Mouse (Mus musculus) thymus, postnatal 36 days (tissue): ENCODE measurements around the gene Defb25.

ENCODE experiments used
- DNase-seq, 2 experiments: peaks; one replicate each; pipeline ENCODE4 v3.0.0; 2022; ENCODE audit warnings: mixed read lengths in 2 of 2

Defb25 gene

DNA sequence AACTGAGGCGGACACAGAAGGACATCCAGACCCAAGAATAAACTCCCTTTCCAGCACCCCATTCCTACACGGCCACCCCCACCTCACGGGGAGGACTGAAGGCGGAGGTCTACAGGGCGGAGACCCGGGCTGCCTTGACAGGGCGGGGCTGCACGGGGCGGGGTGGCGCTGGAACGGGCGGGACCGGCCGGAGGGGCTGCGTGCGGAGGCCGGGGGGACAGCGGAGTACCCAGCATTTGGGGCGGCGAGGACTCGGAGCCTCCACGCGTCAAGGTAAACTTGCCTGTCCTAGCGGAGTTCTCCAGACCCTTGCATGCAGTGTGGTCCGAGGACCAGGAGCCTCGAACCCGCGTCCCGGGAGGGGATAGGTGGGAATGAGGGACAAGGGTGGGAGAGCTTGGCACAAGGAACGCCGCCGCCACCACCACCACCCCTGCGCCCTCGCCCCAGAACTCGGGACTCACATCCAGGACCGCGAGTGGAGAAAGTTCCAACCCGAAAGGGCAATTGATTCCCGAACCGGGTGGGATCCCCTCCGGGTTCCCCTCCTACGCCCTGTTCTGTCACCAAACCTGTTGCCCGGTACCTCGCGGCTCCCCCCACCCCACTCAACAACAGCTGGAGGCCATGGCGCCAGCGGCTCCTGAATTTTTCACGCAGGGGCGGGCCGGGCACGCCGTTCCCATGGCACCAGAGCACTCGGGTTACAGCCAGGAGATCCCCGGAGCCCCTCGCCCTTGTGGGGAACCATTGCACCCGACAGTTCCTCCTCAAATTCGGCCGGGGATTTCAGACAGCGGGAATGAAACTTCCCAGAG is 4.1 kb upstream of the Defb25 start, which contains the start of gene Rem1:
TSS of gene Rem1 (plus strand) at position 178 of the 818 bp plus-strand sequence.
- DNase-seq = no peak

DNA sequence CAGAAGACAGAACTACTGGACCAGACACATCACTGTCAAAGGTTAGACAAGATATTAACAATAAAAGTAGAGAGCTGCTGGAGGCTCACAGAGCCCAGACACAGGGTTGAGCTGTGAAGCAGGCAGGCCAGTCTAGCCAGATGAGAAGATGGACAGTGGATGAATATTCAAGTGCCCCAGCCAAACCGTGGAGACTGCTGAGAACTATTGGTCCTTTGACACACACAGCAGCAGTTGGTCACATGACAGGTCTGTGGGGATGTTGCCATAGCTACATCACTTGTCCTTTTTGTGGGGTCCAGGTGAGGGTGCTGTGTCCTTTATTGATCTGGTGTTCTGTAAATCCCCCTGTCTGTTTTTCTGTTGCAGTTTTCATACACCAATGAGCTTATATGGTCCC is 2.4 kb upstream of the Defb25 start:
- DNase-seq = no peak

DNA sequence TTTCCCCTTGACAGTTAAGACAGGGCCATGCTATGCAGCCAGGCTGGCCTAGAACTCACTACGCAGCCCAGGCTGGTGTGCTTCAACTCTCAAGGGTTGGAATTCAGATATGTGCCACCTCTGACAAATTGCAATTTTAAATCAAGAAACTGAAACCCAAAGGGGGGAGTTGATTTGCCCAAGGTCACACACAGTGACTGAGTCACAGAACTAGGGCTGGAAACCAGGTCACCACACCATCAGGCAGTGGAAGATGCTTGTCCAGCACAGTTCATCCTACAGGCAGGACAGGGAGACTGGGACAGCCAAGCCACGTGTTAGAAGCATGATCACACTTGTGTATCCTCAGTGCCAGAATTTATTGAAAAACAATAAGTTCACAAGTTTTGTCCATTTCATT is 1.7 kb upstream of the Defb25 start:
- no peak for DNase-seq

DNA sequence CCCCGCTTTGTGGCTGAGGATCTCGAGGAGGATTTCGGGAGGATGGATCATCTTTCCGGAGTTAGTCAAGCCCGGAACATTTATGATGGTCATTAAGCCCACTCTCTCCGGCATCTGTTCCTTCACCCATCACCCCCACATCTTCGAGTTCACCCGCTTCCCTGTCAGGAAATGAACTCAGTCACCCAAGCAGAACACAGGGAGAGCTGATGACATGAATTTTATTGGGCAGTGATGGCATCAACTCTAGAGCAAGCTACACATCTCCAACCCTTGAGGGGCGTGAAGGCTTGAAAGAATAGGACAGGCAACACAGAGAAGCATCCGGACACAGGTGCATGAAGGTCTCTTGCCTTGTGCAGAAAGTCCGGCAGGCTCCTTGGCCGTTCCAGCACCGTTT is 702 bp downstream of the Defb25 start:
- DNase-seq = no peak

DNA sequence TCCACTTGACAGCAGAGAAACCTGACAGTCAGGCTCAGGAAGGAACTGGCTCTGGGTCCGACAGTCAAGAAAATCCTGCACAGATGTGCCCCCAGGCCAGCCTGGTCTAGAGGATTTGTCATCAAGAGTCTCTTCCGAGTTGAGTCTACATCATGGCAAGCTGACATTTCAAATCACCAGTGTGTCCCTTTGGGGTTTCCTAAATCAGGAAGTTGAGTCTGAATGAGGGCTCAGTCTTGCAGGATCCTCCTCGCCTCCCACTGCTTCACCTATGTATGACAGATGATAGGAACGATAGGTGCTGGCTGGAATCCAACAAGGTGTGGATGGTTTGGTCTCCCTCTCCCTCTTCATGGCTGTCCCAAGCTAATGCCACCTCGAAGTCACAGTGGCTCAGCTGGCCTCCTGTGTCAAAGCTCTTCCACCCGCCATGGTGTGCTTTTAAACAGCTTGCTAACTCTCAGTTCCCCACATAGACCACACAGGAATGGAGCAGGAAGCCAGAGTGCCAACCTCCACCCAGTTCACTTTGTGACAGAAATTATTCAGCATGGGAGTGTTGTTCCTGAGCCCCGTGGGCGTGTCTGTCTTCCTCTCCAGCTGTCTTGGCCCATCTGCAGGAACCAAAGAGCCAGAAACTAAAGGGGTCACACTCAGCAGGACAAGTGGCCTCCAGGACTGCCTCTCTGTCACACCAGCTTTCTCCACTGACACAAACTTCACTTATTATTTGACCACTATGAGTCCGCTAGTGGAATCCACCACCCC is 2.3 kb downstream of the Defb25 start:
- no peak for DNase-seq

DNA sequence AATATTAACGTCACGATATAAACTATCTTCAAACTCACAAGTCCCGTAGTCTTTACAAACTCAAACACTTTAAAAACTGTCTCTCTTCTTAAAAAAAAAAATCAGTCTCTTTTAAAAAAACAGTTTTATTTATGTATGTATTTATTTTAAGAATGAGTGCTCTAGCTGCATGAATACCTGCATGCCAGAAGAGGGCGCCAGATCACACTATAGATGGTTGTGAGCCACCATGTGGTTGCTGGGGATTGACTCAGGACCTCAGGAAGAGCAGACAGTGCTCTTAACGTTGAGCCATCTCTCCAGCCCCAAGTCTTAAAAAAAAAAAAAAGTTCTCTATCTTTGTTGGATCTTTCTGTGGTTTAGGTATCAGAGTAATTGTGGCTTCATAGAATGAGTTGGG is 5.5 kb downstream of the Defb25 start:
- no peak for DNase-seq

DNA sequence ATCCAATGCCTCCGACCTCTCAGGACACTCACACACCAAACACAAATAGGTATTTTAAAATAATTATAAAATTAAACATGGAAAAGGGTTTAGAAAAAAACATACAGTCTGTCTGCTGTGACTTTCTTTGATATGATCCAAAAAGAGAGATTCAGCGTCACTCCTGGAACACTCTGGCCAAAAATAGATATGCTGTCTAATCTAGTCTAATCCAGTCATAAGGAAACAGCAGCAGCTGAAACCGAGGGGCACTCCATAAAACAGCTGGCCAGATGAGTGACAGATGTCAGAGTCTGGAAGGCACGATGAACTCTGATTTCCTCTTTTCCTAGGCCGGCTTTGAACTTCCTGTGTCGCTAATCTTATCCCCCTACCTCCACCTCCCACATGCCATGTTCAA is 6.4 kb downstream of the Defb25 start:
- no peak for DNase-seq

DNA sequence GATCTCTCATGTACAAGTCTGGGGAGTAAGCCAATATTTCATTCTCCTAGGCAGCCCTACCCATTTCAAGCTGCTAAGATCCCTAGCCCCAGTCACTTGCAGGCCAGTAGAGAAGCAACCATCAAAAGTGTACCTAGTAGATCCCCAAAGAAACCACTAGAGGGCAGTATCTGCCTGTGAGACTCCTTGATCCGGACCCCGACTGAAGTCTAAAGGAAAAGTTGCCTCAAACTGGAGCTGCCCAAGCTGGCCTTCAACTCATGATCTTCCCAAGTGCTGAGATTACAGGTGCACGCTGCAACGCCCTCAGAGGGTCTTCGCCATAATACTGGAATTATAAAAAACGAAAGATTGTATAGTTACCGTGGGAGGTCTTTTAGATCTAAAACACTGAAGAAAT is 7.3 kb downstream of the Defb25 start:
- DNase-seq = peak in 1 of 2 experiments; percentile 17

DNA sequence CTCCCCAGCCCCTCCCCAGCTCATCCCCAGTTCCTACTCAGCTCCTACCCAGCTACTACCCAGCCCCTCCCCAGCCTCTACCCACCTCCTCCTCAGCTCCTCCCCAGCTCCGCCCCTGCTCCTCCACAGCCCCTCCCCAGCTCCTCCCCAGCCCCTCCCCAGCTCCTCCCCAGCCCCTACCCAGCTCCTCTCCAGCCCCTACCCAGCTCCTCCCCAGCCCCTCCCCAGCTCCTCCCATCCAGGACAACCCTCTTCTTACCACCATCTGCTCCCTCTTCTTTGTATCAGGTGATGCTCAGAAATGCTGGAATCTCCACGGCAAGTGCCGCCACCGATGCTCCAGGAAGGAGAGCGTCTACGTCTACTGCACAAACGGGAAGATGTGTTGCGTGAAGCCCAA is 10.7 kb downstream of the Defb25 start:
- DNase-seq = no peak

DNA sequence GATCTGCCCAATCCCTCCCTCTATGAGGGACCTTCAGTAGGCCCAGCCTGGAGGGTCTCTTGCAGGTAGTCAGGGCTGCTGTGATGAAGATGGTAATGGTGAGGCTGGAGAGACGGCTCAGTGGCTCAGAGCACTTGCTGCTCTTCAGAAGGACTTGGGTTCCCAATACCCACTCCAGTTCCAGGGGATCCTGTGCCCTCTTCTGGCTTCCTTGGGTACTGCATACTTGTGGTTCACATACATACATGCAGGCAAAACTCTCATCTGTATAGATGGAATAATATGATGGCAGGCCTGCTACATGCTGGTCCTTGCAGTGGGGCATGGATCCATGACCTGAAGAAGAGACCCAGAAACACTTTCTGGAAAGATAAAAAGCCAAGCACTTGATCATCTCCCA is 14.1 kb downstream of the Defb25 start:
- no peak for DNase-seq

DNA sequence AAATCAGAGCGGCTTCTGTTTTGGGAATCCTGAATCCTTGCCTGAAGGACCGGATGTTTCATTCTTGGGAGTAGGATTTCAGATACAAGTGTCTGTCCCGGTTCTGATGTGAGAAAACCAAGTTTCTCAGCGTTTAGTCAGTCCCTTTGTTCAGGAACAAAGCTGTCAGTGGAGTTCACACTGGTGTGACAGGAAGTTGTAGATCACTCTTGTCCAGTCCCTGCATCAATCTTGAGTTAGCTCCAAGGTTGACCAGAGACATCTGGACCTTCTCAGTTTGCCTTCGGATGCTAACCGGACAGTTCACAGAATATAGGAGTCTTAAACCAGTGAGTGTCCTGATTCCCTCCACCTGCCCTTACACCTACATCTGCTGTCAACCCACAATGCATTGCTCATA is 15.1 kb downstream of the Defb25 start:
- no peak for DNase-seq

DNA sequence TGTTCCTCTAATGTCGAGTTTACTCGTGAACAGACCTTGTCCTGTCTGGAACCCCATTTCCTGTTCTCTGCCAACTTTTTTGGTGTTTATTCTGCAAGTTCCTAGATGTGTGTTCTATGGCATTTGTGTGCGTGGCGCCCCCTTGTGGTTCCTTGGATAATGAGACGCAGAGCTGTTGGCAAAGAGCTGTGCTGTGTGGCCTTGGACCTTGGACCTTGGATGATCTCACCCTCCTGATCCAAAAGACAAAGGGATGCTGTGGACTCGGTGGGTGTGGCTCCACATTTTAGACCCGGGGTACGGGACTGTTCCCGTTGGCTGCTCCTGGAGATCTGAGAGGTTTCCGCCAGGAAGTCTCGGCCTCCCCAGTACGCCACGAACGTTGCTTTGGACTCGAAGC is 18.8 kb downstream of the Defb25 start, which contains the start of gene Defb36:
TSS of gene Defb36 (plus strand) at position 271 of the 400 bp plus-strand sequence.
- peak in 1 of 2 experiments; percentile 12 for DNase-seq

DNA sequence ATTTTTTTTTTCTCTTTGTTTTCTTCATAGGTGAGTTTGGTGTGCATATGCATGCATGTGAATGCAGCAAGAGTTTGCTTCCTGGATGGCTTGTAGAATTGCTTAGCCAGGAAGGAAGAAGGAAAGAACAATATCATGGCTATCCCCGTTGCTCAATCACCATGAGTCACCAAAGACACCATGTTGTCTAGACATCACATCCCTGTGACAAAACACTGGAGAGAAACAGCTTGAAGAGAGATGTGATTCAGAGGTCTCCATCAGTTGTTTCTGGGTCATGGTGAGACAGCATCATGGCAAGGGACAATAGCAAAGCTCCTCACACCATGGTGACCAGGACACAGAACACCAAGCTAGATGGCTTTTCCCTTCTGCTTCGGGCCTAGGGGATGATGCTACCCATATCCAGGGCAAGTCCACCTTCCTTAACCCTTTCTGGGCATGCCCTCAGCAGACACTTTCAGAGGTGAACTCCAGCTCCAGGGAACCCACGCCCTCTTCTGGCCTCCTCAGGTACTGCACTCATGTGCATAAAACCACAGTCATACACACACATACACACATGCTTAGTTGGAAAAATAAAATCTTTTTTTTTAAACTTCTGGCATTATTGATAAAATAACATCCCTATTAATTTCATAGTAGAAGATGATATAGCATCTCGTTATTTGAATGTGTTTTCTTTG is 21.4 kb downstream of the Defb25 start:
- DNase-seq = no peak

DNA sequence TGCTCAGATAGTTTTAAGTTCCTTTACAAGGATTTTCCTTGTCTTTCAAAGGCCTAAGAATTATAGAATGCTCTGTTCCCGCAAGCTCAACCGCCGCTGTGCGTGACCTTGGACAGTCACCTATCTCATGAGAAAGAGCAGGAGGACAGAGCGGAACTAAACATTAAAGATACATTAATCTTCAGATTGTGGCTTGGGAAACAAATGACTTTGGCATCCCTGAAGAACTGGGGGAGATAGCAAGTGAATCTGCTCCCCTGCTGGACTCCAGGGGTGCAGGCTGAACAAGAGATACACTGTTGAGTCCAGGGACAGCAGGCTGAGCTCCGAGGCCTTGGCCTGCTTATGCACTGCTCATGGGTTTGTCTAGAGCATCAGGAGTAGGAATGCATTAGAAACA is 22.8 kb downstream of the Defb25 start:
- DNase-seq = no peak

DNA sequence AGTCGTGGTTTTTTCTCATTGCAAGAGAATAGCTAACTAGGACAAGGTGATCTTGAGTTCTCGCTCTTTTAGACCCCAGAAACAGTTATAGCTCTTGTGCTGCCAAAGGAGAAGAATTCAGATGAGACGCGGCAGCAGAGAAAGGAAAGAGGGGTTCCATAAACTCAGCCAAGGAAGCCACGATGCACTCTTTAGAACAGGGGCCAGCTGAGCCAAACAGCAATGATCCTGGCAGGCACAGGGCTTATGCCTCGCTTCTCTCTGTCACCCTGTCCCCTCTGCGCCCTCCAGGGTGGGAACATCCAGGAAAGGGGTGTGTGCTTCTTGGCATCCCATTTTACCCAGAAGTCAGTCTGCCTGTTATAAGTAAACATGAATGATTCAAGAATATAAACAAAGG is 23.6 kb downstream of the Defb25 start, which contains the start of gene Defb45:
TSS of gene Defb45 (minus strand) at position 101 of the 400 bp plus-strand sequence.
- DNase-seq = no peak

DNA sequence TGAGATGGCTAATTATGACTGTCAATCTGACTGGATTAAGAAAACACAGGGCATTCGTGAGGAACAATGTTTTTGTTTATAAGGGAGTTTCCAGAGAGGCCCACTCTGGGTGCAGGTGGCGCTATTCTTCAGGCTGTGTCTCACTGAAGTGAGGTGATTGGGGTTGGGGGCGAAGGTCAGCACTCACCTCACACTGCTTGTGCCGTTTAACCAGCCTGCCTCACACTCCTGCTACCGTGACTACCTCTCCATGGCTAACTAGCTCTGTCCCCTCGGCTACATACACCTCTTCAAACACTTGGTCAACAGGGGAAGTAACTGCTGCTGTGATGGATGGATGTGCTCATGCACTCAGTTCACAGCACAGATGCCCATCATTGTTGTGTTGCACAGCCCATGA is 33.8 kb downstream of the Defb25 start:
- DNase-seq = no peak

DNA sequence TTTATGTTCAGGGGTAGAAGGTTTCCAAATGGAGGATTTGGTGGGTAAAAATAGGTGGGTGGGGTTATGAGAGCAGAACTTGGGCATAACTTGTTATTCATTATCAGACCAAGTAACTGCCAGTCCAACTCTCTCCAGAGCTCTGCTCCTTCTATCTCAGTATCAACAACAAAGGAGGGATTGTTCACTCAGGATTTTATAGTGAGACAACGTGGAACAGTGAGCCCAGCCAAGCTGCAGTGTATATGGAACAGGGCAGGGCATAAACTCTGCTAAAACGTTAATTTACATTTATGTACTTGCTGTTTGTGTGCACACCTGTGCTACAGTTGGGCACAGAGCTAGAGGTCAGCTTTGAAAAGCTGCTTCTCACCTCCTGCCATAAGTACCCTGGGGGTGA is 34.4 kb downstream of the Defb25 start:
- DNase-seq = no peak

DNA sequence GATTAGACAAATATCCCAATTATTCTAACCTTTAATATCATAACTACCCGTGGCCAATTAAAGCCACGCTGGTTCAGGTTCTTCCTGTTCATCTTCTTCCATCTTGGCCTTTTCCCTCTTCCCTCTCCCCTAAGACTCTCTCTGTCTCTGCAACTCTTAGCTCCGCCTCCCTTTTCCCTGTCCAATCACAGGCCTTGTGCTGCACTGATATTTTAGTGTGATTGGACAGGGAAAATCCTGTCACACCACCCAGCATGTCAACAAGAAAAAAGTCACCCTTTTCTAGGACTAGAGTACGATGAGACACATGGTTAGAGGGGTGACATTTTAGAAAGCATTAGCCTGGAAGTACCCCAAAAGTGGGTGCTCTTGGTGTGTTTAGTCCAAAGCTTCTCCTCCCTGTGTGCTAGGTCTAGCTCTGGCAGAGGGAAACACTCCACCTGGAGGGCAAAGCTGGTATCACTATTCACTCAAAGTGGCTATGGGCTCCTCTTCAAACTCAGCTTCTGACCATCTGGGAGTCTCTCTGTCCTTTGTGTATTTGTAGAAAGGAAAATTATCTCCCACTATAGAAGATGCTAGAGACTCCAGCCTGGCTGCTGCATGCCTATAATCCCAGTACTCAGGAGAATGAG is 35.8 kb downstream of the Defb25 start:
- no peak for DNase-seq

DNA sequence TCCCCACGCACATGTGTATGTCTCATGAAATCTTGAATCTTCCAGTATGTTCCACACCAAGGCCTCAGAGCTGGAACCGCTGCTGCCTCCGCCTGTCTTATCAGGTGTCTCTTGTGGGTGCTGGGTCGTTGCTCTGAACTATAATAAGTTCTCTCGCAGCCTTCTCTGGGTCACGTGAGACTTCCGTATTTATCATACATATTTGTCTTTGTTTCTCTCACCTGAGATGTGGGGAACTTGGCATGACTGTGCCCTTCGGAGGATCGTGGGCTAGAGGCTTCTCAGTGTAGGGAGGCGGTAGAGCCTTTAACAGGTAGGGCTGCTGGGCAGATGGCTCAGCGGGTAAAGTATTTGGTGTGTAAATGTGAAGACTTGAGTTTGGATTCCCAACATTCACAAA is 42.2 kb downstream of the Defb25 start:
- DNase-seq = no peak

DNA sequence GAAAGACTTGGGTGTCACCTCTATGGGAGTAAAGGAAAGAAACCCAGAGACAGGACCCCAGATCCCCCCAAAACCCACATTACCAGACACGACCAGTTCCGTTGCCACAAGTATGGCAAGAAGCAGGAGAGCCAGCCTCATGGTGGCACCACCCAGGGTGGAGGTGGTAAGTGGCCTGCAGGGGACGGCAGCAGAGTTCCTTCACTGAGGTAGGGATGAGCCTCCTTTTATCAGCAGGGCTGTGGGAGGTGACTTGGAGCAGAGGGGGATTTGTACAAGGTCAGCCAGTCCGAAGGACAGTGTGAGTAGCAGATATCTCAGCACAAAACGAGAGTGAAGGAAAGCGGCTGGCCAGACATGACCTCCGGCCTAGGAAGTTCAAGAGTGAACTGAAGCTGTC is 42.7 kb downstream of the Defb25 start, which contains the start of gene Defb19:
TSS of gene Defb19 (minus strand) at position 206 of the 400 bp plus-strand sequence.
- no peak for DNase-seq

DNA sequence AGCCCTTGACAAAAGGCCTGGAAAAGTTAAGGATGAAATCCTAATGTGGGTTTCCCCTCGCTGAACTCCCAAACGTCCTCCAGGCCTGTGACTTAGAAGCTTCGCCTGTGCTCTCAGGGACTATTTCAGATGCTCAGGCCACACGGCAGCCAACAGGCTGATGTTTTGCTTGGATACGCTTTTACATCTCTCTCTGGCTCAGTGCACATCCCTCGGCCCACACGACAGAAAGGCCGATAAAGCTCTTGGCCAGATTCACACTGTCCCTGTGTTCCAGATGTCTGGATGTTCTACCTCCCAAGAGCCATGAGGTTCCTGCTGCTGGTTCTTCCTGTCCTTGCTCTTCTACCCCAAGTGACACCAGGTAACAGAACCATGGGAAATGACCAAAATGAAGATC is 49.4 kb downstream of the Defb25 start:
- DNase-seq = no peak
